Mouse (Mus musculus): Measurements from ENCODE around the gene Galnt16. TPM values are rescaled to one million over a fixed set of nuclear protein-coding genes. Genes with fewer than 3 reads are reported as not detected.

Galnt16 gene
- polyA plus RNA-seq, 1 experiment: 0.11 TPM

GRCm38 (mm10) chr12:80577049-80577448 is 59.0 kb downstream of the Galnt16 start:
- Histone ChIP-seq H3ac (ENCODE audit: control insufficient read depth, insufficient read length) (no peak overlapping the region), H3K4me3 (no peak overlapping the region), H3K4me2 (ENCODE audit: low read depth) (no peak overlapping the region), H3K79me2 (ENCODE audit: control insufficient read depth, insufficient read depth) (no peaks in the 10 kb centered on the region), H3K36me3 (ENCODE audit: control insufficient read depth, insufficient read depth) (no peaks in the 10 kb centered on the region), H3K27me3 (ENCODE audit: control insufficient read depth, insufficient read depth, insufficient read length) (peaks cover 30% of the 10 kb centered on the region)
- no peak for TF ChIP-seq MYOG (IDR thresholded peaks at IDR 0.05; ENCODE audit: control insufficient read depth in 1 of 3, insufficient read depth in 1 of 3, insufficient read length in 2 of 3, low read depth in 2 of 3)
- TF ChIP-seq MAX (IDR thresholded peaks at IDR 0.05; ENCODE audit: low read depth): no peak
- TF ChIP-seq MYOD1 (IDR thresholded peaks at IDR 0.05; ENCODE audit: control insufficient read depth in 1 of 3, insufficient read length in 2 of 3, low read depth in 2 of 3): no peak
- no peak for TF ChIP-seq USF1 (IDR thresholded peaks at IDR 0.05; ENCODE audit: low read depth)
- TF ChIP-seq E2F4 (IDR thresholded peaks at IDR 0.05; ENCODE audit: insufficient read depth): no peak
- TF ChIP-seq SRF (IDR thresholded peaks at IDR 0.05; ENCODE audit: control insufficient read depth, insufficient read length, low read depth): no peak
- no peak for TF ChIP-seq CEBPB (IDR thresholded peaks at IDR 0.05; ENCODE audit: insufficient read depth, poor library complexity, severe bottlenecking)
- no peak for TF ChIP-seq POLR2A (IDR thresholded peaks at IDR 0.05; ENCODE audit: insufficient read length, low read depth)
- no peak for TF ChIP-seq REST (IDR thresholded peaks at IDR 0.05; ENCODE audit: insufficient read depth, insufficient read length)
- no peak for TF ChIP-seq POLR2AphosphoS2 (IDR thresholded peaks at IDR 0.05; ENCODE audit: insufficient read length, low read depth)
- TF ChIP-seq TCF3 (IDR thresholded peaks at IDR 0.05; ENCODE audit: insufficient read length, low read depth): no peak
- TF ChIP-seq TCF12 (IDR thresholded peaks at IDR 0.05; ENCODE audit: insufficient read depth, poor library complexity, severe bottlenecking): no peak

- Histone ChIP-seq H3K4me3 (no peak overlapping the region), H3K4me2 (ENCODE audit: low read depth) (no peak overlapping the region)
- TF ChIP-seq E2F4 (IDR thresholded peaks at IDR 0.05; ENCODE audit: insufficient read depth) (no peak), SRF (IDR thresholded peaks at IDR 0.05; ENCODE audit: control insufficient read depth, insufficient read length, low read depth) (no peak), POLR2AphosphoS2 (IDR thresholded peaks at IDR 0.05; ENCODE audit: insufficient read length, low read depth) (no peak), TCF12 (IDR thresholded peaks at IDR 0.05; ENCODE audit: insufficient read depth, poor library complexity, severe bottlenecking) (no peak)
Measured at GRCm38 (mm10) chr12:80581357-80581756, 63.3 kb downstream of the Galnt16 start.

DNA sequence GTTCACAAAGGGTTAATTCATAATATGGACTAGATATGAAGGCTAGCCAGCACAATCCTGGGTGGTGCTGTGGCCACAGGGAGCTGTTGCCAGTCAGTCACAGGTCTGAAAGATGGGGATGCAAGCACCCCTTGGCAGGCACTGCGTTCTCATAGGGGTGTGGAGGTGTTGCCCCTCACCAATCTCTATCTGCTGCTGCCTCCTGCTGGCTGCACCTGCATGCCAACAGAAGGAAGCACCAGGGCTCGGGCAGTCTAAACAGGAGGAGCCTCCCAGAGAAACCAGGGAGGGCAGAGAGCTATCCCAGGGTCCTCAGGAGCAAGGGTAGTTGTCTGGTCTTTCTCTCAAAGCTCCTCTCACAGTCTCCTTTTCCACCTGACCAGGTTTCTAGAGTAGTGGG is 66.9 kb downstream of the Galnt16 start:
- TF ChIP-seq TCF12 (IDR thresholded peaks at IDR 0.05; ENCODE audit: insufficient read depth, poor library complexity, severe bottlenecking) (no peak), REST (IDR thresholded peaks at IDR 0.05; ENCODE audit: insufficient read depth, insufficient read length) (no peak), USF1 (IDR thresholded peaks at IDR 0.05; ENCODE audit: low read depth) (no peak), MYOD1 (IDR thresholded peaks at IDR 0.05; ENCODE audit: control insufficient read depth in 1 of 3, insufficient read length in 2 of 3, low read depth in 2 of 3) (no peak), POLR2A (IDR thresholded peaks at IDR 0.05; ENCODE audit: insufficient read length, low read depth) (no peak), MAX (IDR thresholded peaks at IDR 0.05; ENCODE audit: low read depth) (no peak), TCF3 (IDR thresholded peaks at IDR 0.05; ENCODE audit: insufficient read length, low read depth) (no peak), POLR2AphosphoS2 (IDR thresholded peaks at IDR 0.05; ENCODE audit: insufficient read length, low read depth) (no peak), SRF (IDR thresholded peaks at IDR 0.05; ENCODE audit: control insufficient read depth, insufficient read length, low read depth) (no peak), MYOG (IDR thresholded peaks at IDR 0.05; ENCODE audit: control insufficient read depth in 1 of 3, insufficient read depth in 1 of 3, insufficient read length in 2 of 3, low read depth in 2 of 3) (no peak)
- Histone ChIP-seq H3K27me3 (ENCODE audit: control insufficient read depth, insufficient read depth, insufficient read length) (peaks cover 22% of the 10 kb centered on the region), H3K79me2 (ENCODE audit: control insufficient read depth, insufficient read depth) (no peaks in the 10 kb centered on the region), H3K36me3 (ENCODE audit: control insufficient read depth, insufficient read depth) (no peaks in the 10 kb centered on the region), H3ac (ENCODE audit: control insufficient read depth, insufficient read length) (no peak overlapping the region), H3K4me3 (no peak overlapping the region), H3K4me2 (ENCODE audit: low read depth) (no peak overlapping the region)

More at GRCm38 (mm10) chr12:80581357-80581756, 63.3 kb downstream of the Galnt16 start:
- no peak overlapping the region for H3ac ChIP-seq (ENCODE audit: control insufficient read depth, insufficient read length)
- H3K36me3 ChIP-seq (ENCODE audit: control insufficient read depth, insufficient read depth): no peaks in the 10 kb centered on the region
- H3K79me2 ChIP-seq (ENCODE audit: control insufficient read depth, insufficient read depth): no peaks in the 10 kb centered on the region
- H3K27me3 ChIP-seq (ENCODE audit: control insufficient read depth, insufficient read depth, insufficient read length): peaks cover 16% of the 10 kb centered on the region

GRCm38 (mm10) chr12:80594141-80594540 is 76.1 kb downstream of the Galnt16 start:
- Histone ChIP-seq H3K79me2 (ENCODE audit: control insufficient read depth, insufficient read depth) (no peaks in the 10 kb centered on the region), H3K4me2 (ENCODE audit: low read depth) (no peak overlapping the region)
- TF ChIP-seq USF1 (IDR thresholded peaks at IDR 0.05; ENCODE audit: low read depth): no peak
- TF ChIP-seq MAX (IDR thresholded peaks at IDR 0.05; ENCODE audit: low read depth): no peak
- TF ChIP-seq POLR2A (IDR thresholded peaks at IDR 0.05; ENCODE audit: insufficient read length, low read depth): no peak
- TF ChIP-seq SRF (IDR thresholded peaks at IDR 0.05; ENCODE audit: control insufficient read depth, insufficient read length, low read depth): no peak
- TF ChIP-seq MYOG (IDR thresholded peaks at IDR 0.05; ENCODE audit: control insufficient read depth in 1 of 3, insufficient read depth in 1 of 3, insufficient read length in 2 of 3, low read depth in 2 of 3): no peak
- TF ChIP-seq REST (IDR thresholded peaks at IDR 0.05; ENCODE audit: insufficient read depth, insufficient read length): no peak
- TF ChIP-seq TCF12 (IDR thresholded peaks at IDR 0.05; ENCODE audit: insufficient read depth, poor library complexity, severe bottlenecking): no peak
- TF ChIP-seq POLR2AphosphoS2 (IDR thresholded peaks at IDR 0.05; ENCODE audit: insufficient read length, low read depth): no peak
- no peak for TF ChIP-seq MYOD1 (IDR thresholded peaks at IDR 0.05; ENCODE audit: control insufficient read depth in 1 of 3, insufficient read length in 2 of 3, low read depth in 2 of 3)
- no peak for TF ChIP-seq TCF3 (IDR thresholded peaks at IDR 0.05; ENCODE audit: insufficient read length, low read depth)
- no peak for TF ChIP-seq E2F4 (IDR thresholded peaks at IDR 0.05; ENCODE audit: insufficient read depth)
- TF ChIP-seq CEBPB (IDR thresholded peaks at IDR 0.05; ENCODE audit: insufficient read depth, poor library complexity, severe bottlenecking): no peak

GRCm38 (mm10) chr12:80594781-80595180 is 76.7 kb downstream of the Galnt16 start:
- Histone ChIP-seq H3K79me2 (ENCODE audit: control insufficient read depth, insufficient read depth) (no peaks in the 10 kb centered on the region), H3K4me3 (no peak overlapping the region), H3K27me3 (ENCODE audit: control insufficient read depth, insufficient read depth, insufficient read length) (peaks cover 51% of the 10 kb centered on the region), H3K36me3 (ENCODE audit: control insufficient read depth, insufficient read depth) (no peaks in the 10 kb centered on the region), H3ac (ENCODE audit: control insufficient read depth, insufficient read length) (no peak overlapping the region), H3K4me2 (ENCODE audit: low read depth) (no peak overlapping the region)
- TF ChIP-seq TCF12 (IDR thresholded peaks at IDR 0.05; ENCODE audit: insufficient read depth, poor library complexity, severe bottlenecking) (no peak), E2F4 (IDR thresholded peaks at IDR 0.05; ENCODE audit: insufficient read depth) (no peak), MYOG (IDR thresholded peaks at IDR 0.05; ENCODE audit: control insufficient read depth in 1 of 3, insufficient read depth in 1 of 3, insufficient read length in 2 of 3, low read depth in 2 of 3) (no peak), TCF3 (IDR thresholded peaks at IDR 0.05; ENCODE audit: insufficient read length, low read depth) (no peak), CEBPB (IDR thresholded peaks at IDR 0.05; ENCODE audit: insufficient read depth, poor library complexity, severe bottlenecking) (no peak), MAX (IDR thresholded peaks at IDR 0.05; ENCODE audit: low read depth) (no peak), POLR2AphosphoS2 (IDR thresholded peaks at IDR 0.05; ENCODE audit: insufficient read length, low read depth) (no peak), USF1 (IDR thresholded peaks at IDR 0.05; ENCODE audit: low read depth) (no peak), POLR2A (IDR thresholded peaks at IDR 0.05; ENCODE audit: insufficient read length, low read depth) (no peak), REST (IDR thresholded peaks at IDR 0.05; ENCODE audit: insufficient read depth, insufficient read length) (no peak), SRF (IDR thresholded peaks at IDR 0.05; ENCODE audit: control insufficient read depth, insufficient read length, low read depth) (no peak)

More at GRCm38 (mm10) chr12:80594141-80594540, 76.1 kb downstream of the Galnt16 start:
- Histone ChIP-seq H3K27me3 (ENCODE audit: control insufficient read depth, insufficient read depth, insufficient read length) (peaks cover 51% of the 10 kb centered on the region), H3K36me3 (ENCODE audit: control insufficient read depth, insufficient read depth) (no peaks in the 10 kb centered on the region), H3K4me3 (no peak overlapping the region), H3ac (ENCODE audit: control insufficient read depth, insufficient read length) (no peak overlapping the region)

All from myocyte (in vitro differentiated cells).